Mouse (Mus musculus) embryo, embryonic 11.5 days (tissue): ENCODE results near the gene Ticam1.
A peak's percentile ranks its signal among the peaks of the same experiment; 100 is the strongest.
"Not testable (repeated sequence)": the region's sequence is repeated elsewhere in the genome, so short reads cannot be mapped to it uniquely, and the experiment has no call there.

Experiments used
- DNase-seq: peaks from one replicate; pipeline ENCODE4 v3.0.0-alpha.2; 2012; ENCODE audit warnings: low read depth, low spot score

Ticam1 gene

GRCm38 (mm10) chr17:56264020-56264419, 12.6 kb downstream of the Ticam1 start:
- peak; percentile 63 for DNase-seq

- DNase-seq = no peak
These were observed 13.9 kb downstream of the Ticam1 start for GRCm38 (mm10) chr17:56262645-56263094.

GRCm38 (mm10) chr17:56261166-56261565, 15.4 kb downstream of the Ticam1 start:
- DNase-seq = no peak

DNA sequence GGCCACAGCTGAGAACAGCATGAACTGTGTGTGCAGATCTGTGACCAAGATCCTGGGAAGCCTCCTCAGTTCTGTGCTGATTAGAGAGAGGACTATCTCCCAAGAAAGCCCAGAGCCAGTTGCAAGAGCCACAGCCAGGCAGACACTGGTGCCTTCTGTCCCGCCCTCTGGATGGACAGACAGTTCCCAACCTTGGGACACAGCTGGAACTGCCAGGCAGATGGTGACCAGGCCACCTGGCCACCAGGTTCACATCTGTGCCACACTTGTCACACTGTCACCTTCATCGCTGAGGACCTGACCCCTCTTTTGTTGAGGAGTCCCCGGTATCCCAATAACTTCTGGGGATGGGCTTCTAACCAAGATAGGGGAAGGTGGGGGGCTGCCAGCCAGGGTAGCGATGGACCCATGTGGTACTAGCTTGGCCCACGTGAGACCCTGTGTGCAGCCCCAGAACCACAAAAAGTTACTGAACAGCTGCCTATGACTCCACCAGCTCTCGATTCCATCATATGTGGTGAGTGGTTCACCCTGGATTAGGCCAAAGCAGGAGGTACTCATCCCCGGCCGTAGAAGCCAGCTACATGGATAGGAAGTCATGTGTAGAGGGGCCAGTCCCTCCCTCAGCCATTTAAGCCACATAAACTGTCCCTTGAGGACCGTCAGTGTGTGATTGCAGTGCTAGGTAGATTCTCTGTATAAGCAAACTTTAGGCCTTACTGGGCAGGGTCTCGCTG, 17.1 kb downstream of the Ticam1 start:
- DNase-seq = no peak

GRCm38 (mm10) chr17:56258812-56259211, 17.8 kb downstream of the Ticam1 start:
- not testable (repeated sequence) for DNase-seq

- DNase-seq = not testable (repeated sequence)
These were observed 18.3 kb downstream of the Ticam1 start for GRCm38 (mm10) chr17:56258269-56258668.

DNA sequence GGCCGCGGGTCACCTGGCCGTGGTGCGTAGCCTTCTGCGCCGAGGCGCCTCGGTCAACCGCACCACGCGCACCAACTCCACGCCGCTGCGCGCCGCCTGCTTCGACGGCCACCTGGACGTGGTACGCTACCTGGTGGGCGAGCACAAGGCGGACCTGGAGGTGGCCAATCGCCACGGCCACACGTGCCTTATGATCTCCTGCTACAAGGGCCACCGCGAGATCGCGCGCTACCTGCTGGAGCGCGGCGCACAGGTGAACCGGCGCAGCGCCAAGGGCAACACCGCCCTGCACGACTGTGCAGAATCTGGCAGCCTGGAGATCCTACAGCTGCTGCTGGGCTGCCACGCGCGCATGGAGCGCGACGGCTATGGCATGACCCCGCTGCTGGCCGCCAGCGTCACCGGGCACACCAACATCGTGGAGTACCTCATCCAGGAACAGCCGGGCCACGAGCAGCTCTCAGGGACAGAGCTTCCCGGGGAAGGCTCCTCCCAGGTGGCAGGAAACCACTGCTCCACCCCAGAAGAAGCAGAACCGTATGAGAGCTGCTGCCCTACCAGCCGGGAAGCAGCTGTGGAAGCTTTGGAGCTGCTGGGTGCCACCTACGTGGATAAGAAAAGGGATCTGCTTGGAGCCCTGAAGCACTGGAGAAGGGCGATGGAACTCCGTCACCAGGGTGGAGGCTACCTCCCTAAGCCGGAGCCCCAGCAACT, 19.2 kb downstream of the Ticam1 start:
- no peak for DNase-seq

DNA sequence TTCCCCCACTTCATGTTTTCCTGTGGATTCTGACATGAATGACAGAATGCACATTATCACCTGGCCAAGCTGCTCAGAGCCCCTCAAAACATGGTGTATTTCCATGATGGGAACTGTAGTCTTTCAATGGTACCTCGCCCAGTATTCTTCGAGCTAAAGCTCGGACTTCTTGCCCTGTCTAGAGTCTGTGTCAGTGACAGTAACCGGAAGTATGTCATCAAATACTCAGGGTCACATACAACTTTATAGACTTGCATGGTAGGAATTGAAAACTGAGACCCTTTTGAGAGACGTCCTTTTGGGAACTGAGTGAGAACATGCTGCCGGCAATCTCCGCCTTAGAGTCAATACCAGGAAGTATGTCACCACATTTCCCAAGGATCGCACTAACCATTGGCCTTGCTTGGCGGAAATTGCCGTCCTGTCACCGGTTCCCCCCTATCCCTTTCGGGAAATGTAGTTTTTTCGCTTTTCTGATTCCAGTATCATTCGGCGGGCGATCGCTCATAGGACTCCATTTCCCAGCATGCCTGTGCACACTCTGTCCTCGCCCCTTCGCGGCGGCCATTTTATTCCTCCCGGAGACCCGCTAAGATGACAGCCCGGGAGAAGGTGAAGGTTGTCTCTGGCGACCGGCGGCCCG, 20.2 kb downstream of the Ticam1 start, which contains the start of gene Fem1a:
Gene Fem1a, plus strand, starts transcription at position 572 of the 643 bp plus-strand sequence.
- peak; percentile 96 for DNase-seq

GRCm38 (mm10) chr17:56255863-56256238, 20.7 kb downstream of the Ticam1 start:
- DNase-seq = peak; percentile 97

- DNase-seq = no peak
These were observed 21.2 kb downstream of the Ticam1 start for GRCm38 (mm10) chr17:56255429-56255828.

DNA sequence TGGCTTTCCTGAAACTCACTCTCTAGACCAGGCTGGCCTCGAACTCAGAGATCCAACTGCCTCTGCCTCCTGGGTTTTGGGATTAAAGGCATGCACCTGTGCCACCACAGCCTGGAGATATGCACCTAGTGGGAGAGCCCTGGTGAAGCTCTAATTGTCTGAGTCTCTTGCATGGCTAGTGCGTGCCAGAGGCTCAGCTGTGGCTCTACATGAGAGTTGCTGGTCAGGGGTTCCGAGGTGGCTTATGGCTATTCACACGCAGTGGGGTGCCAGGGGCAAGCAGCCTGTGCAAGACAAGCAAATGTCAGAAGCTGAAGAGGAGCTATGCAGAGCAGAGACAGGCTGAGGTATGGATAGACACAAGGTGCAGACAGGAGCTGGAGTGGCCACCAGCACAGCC, 21.9 kb downstream of the Ticam1 start:
- no peak for DNase-seq

- DNase-seq = peak; percentile 43
These were observed 25.3 kb downstream of the Ticam1 start for GRCm38 (mm10) chr17:56251136-56251829.

DNA sequence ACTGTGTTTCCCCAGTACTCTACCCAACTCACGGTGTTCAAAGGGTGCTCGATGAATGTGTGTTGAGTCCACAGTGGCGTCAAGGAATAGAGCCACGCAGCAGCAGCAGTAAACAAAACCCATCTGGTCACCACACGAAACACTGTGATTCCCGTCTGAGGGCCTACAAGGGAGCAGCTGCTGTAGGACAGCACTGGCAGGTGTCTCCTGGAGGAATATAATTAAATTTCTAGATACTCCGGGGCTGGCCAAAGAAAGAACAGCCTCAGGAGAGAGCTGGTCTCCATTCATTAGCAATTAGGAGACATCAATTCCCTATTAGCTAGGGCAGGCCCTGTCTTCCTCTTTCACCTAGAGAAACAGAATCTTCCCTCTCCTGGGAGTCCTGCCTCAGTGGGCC, 31.0 kb downstream of the Ticam1 start:
- no peak for DNase-seq

GRCm38 (mm10) chr17:56241541-56242401, 34.8 kb downstream of the Ticam1 start:
- peak; percentile 84 for DNase-seq

DNA sequence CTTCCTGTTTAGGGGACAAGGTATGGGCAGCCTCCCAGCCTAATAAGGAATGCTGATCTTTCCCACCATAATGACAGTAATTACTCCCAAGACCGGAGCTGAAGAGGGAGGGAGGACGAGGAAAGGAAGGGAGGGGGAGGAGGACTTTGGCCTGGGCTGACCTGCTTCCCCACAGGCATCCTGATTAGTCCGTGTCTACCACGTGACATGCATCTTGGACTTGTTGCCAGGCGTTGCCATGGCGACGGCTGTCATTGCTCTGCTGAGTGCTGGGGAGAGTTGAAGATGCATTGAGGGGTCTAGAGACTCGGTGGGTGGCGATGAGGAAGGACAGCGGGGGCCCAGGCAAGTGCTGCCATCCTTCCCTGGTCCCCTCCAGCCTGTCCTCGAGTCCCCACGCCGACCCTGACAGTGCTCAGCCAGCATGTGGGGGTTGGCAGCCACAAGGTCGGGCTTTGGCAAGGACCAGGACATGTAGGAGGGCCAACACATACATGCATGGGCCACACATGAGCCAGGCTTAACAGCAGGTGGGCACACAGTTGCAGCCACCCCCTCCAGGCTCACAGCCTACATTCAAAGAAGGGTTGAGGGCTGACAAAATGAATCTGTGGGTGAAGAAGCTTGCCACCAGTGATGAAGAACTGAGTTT, 42.6 kb downstream of the Ticam1 start:
- DNase-seq = peak; percentile 71

GRCm38 (mm10) chr17:56233389-56233788, 43.2 kb downstream of the Ticam1 start:
- DNase-seq = no peak

DNA sequence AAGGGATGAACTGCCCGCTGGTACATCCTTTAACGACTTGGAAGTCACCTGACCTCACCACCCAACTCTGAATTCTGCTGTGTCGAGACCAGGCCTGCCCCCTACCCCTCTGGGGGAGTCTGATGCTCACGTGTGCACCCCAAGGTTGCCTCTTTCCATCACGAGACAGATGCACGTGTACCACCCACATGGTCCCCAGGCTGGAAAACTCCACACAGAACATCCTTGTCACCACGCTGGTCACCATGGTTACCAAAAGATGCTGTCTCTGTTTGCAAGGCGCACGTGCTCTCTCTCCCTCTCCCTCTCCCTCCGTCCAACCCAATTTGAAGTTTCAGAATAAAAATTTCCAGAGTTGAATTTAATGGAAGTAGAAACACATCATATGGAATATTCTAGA, 46.6 kb downstream of the Ticam1 start:
- no peak for DNase-seq

DNA sequence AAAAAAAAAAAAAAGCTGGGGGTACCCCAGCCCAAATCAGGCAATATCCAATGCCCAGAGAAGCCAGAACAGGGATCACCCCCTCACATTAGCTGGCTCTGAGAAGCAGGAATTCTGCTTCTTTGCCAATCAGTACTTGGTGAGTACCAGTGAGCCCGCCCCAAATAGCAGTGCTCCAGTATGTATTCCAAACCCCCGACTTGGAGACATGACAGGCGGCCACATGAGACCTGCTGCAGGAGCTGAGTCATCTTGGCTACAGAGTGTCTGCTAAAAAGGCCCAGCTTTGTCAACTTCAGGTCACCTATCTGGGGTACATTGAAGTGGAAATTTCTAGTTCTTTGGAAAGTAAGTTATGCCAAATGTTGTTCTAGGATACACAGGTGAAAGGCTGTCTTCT, 50.0 kb downstream of the Ticam1 start:
- DNase-seq = no peak

- DNase-seq = no peak
These were observed 51.7 kb downstream of the Ticam1 start for GRCm38 (mm10) chr17:56224916-56225315.

DNA sequence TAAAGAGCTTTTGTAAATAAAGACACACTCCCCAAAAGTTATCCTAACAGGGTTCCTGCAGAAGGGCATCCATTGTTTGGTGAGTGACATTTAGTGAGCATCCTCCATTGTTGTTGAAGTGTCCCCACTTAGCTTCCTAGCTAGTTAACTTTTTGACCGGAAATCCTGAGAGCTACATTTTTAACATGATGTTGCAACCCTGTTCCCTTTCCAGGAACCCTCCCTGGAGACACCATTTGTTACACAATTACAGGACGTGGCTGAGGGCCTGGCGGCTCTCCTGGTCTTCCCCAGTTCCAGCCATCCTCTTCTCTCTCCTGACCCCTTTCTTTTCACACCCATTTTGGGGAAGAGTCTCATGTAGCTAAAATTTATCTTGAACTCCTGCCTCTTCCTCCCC, 56.8 kb downstream of the Ticam1 start:
- DNase-seq = no peak
